Mouse (Mus musculus) thymus, postnatal 4 days (tissue): ENCODE measurements around the gene Htr5a.

Experiments used
- DNase-seq: peaks from one replicate; pipeline ENCODE4 v3.0.0; 2021

Htr5a gene

DNA sequence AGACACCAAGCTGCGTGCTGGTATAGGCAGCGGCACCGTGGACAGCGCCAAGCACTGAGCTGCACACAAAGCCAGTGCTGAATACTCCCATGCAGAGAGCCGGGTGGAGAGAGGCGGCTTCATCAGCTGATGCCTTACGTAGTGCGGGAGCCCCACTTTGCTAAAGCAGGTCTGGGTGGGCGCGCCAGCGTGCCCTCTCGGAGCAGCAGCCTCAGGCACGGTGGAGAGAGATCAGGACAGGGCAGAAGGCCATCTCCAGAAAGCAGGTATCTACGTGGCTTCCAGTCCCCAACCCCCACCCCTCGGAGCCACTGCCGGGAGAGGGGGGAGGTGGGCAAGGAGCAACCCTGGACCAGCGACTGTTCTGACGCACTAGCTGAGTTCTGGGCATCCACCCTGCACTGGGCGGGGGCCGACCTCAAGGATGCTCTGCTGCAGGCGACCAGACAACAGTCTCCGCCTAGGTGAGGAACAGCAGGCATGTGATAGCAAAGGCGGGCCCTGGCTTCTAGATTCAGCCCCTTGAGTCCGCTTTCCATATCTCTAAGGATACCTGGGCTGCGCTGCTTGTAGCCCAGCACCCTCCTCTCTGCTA is at the start of gene Htr5a:
TSS of gene Htr5a (plus strand) at position 449 of the 595 bp plus-strand sequence.
- DNase-seq: no peak

DNA sequence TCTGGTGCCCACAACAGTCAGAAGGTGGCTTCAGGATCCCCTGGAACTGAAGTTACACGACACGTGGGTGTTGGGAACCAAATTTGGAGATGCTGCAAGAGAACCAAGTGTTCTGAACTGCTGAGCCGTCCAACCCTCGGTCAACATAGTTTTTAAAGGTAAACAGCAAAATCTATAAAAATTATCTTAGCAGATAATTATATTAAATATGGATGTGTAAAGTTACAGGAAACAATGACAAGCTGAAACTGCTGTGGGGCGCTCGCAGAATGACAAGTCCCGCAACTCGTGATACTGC is 49.8 kb upstream of the Htr5a start:
- DNase-seq: no peak

DNA sequence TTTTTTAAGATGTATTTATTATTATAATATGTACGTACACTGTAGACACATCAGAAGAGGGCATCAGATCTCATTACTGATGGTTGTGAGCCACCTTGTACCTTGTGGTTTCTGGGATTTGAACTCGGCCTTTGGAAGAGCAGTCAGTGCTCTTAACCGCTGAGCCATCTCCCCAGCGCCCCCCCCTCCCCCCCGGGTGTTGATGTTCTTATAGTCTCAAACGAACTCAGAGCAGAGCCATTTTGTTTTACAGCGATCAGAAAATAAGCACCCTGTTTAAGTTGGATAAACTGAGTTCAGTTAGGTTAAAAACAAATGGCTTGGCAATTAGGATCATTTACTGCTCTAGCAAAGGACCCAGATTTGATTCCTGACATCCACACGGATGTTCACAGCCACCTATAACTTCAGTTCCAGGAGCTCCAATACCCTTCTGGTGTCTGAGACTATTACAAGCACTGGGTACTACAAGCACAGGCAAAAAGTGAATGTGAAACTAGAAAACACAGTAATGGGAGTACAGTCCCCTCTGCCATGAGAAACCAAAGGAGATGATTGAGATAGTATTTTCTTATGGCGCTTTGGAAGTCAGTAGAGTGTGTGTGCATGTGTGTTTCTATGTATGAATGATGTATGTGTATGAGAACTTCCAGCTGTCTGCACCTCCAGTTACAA is 49.3 kb upstream of the Htr5a start:
- no peak for DNase-seq

DNA sequence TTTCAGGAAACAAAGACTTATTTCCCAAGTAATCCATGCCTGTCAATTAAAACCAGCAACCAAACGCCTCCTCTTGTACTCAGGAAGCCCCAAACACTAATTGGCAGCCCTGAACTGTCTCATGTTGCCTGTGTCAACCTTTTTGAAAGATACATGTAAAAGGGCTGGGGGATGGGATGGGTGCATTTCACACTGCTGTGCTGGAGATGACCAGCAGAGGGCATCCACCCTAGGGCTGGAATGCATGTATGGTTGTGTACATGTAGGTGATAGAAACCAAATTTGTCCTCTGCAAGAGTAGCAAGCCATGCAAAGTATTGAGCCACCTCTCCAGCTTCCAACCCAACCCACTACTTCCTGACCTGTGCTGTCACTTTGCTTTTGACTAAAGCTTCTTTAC is 48.0 kb upstream of the Htr5a start:
- peak; percentile 89 for DNase-seq

DNA sequence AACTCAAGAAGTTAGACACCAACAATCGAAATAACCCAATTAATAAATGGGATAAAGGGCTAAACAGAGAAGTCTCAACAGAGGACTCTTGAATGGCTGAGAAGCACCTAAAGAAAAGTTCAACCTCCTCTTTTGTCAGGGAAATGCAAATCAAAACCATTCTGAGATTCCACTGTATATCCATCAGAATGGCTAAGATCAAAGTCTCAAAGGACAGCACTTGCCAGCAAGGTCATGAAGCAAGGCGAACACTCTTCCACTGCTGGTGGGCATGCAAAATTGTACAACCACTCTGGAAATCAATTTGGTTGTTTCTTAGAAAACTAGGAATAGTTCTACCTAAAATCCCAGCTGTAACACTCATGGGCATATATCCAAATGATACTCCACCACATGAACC is 27.7 kb upstream of the Htr5a start:
- DNase-seq: no peak

DNA sequence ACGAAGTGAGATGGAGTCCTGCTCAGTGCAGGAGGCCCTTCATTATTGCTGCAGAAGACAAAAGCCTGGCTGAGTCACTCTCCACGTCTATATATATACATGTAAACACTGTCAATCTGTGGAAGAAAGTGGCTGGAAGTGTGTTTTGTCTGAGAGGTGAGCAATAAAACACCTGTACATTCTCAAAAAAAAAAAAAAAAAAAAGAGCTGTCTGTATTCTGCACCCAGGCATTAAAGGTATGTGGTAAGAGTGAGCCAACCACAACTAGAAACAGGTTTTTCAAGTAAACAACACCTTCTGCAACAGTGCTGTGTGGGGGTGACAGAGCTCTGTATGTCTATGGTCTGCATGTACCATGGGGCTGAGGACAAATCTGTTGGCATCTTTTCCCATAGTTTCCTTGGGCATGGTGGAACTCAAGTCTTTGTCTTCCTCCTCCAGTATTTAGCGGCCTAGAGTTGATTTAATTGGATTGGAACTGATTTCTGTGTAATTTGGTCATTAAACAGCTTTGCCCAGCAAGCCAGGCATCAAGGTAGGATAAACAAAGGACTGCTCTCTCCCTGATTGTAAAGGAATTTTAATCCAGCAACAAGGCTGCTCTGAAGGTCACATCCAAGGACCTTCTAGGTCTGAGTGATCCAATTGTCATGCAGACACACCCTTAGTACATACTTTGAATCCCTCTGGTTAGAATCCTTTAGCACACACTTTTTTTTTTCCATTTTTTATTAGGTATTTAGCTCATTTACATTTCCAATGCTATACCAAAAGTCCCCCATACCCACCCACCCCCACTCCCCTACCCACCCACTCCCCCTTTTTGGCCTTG is 22.9 kb upstream of the Htr5a start:
- no peak for DNase-seq

DNA sequence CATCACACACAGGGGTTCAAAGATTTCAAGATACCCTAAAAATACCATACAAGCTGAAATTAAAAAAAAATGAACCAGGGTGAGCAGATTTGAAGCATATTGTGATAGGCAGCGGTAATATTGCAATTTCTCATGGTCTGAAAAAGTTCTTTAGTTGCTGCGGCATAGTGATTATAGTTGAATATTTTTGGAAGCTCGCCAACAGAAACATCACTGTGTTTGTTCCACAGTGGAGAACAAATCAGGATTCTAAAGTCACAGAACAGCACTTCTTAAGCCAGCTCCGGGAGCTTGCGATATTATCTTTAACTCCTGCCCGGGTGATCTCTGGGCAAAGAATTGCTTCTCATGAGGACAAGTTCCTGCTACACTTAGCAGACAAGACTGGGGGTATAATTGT is 20.8 kb upstream of the Htr5a start:
- DNase-seq: no peak

DNA sequence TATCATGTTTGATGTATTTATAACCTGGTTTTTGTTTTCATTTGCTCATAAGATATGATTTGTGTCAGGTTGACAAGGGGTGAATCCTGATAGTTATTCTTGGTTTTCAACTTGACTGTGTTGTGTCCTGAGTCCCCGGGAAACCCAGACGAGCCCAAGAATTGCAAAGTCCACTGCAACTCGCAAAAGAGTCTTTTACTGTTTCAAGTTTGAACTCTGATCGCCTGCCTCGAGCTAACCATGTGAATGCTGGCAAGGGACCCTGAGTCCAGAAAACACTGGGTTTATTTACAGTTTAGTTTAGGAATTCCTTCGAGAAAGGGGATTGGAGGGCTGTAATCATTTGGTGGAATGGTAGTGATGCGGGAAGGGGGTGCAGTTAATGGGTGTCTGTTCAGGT is 14.0 kb upstream of the Htr5a start:
- DNase-seq: no peak

DNA sequence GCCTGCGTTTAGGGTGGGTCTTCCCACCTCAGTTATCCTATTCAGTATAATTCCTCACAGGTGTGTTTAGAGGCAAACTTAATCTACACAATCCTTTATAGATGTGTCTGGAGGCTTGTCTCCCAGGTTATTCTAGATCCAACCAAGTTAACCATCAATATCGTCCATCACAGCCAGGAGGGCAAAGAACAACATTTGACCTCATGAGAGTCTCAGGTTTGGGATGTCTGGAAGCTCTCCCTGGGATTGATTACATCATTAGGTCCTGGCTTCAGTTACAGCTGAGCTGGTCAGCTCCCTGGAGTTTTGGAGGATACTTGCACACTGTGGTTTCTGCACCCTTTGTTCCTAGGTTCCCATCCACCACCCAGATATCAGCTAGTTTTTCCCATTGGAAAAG is 6.9 kb upstream of the Htr5a start:
- no peak for DNase-seq

DNA sequence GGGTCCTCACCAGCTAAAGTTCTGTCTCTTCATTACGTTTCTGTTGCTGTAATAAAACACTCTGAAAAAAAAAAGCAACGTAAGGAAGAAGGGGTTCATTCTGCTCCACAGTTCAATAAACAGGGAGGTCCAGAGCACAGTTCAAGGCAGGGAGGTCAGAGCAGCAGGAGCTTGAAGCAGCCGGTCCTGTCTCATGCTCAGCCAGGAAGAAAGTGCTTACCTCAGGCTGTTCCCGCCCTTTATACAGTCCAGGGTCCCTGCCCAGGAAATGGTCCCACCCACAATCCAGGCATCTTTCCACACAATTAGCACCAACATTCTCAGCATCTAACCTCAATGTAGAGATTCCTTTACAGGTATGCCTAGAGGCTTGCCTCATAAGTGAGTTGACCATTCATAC is 3.9 kb upstream of the Htr5a start:
- no peak for DNase-seq

DNA sequence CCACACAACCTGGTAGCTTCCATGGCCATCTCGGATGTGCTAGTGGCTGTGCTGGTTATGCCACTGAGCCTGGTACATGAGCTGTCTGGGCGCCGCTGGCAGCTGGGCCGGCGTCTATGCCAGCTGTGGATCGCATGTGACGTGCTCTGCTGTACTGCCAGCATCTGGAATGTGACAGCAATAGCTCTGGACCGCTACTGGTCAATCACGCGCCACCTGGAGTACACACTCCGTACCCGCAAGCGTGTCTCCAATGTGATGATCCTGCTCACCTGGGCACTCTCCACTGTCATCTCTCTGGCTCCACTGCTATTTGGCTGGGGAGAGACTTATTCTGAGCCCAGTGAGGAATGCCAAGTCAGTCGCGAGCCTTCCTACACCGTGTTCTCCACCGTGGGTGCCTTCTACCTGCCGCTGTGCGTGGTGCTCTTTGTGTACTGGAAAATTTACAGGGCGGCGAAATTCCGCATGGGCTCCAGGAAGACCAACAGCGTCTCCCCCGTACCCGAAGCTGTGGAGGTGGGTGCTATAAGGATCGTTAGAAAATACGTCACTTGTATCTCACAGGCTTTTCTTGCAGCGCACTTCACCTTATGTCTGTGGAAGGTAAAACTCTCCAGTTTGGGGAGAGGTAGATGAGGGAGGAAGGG is 847 bp downstream of the Htr5a start:
- DNase-seq: no peak

DNA sequence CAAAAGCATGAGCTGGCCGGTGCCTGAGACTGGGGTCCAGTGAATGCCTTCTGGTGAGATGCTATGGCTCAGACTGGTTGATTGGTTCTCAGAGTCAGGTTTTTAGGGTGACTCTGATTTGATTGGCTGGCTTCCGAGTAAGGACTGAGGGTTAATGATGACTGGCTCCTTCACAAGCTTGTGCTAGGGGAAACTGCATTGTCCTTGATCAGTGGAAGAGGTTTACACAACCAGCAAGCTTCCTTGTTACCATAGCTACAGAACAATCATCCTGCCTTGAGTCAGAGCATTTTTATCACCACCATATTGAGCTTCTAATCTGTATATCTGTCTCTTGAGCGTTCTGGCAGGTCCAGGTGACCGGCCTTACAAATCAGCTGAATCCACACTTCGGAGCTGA is 5.0 kb downstream of the Htr5a start:
- no peak for DNase-seq

DNA sequence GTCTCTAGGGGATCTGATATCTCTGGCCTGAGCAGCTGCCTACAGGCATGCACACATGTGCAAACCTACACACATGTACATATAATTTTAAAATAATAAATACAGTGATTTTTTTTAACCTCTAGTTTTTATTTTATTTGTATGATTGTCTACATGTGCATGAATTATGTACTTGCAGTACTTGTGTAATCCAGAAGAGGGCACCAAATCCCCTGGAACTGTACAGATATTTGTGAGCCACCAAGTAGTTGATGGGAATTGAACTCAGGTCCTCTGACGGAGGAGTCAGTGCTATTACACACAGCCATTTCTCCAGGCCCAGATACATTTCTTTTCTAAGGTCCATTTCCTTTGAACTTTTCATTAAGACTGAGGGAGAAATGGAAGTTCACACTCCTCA is 12.3 kb downstream of the Htr5a start:
- DNase-seq: no peak

DNA sequence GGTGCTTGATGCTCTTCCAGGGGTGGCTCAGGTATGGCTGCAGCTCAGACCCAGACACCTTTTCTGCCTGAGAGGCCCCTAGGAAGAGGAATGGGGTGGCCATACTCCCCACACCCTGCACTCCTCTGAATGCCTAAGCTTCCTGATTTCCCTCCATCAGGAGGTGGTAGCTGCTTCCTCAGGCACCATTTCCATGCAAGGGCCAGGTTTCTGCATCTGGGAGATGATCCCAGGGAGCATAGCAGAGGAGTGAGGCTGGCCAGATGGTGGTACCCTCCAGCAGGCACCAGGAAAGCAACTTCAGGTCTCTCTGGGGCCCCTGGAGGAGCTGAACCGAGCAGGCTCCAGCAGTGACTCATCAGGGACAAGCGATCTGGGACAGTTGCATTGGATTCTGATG is 13.8 kb downstream of the Htr5a start:
- no peak for DNase-seq

DNA sequence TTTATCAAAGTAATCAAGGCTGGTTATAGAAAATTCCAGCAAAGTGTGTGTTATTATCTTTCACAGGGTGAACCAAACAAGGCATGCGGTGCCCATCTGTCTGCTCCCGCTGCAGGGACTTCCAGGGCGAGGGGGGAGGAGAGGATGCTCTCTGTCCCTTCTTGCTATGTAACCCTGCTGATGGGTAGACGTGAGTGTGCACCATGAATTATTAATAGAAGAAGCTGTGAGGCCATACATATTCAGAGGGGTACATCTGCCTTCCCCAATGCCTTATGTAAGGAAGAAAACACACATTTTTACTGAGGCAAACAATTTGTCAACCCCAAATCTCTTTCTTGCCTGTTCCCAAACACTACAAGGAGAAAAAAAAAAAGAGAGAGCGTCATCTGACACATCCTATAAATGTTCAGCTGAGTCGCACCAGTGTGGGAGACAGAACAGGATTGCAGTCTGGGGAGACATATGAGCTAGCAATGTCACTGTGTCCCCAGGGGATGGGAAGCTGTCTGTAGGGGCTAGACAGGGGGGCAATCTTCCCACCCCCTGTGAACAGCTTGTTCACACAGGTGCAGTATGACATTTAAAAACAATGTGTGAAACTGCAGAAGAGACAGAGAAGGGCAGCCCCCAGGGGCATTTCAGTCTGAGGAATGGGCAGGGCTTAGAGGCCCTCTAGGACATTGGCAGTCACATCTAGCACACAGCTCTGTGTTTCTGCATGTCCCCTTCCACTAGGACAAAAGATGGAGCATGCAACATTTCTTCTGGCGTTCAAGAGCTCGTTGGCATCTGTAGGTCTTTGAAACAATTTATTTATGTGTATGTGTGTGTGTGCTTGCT is 31.5 kb downstream of the Htr5a start:
- no peak for DNase-seq

DNA sequence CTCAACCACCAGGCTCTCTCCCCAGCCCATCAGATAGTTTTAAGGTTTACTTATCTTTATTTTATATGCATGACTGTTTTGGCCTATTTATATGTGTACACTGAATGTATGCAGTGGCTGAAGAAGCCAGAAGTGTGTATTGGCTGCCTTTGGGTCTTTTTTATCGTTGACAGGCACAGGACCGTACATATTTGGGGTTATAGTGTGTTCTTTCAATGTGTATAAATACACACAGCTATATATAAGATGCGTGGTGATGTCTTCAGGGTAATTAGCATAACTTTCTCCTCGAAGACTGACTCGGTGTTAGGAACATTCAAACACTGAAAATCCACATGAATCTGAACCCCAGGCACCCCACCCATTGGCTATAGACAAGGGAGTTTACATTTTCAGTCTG is 32.3 kb downstream of the Htr5a start:
- DNase-seq: no peak

DNA sequence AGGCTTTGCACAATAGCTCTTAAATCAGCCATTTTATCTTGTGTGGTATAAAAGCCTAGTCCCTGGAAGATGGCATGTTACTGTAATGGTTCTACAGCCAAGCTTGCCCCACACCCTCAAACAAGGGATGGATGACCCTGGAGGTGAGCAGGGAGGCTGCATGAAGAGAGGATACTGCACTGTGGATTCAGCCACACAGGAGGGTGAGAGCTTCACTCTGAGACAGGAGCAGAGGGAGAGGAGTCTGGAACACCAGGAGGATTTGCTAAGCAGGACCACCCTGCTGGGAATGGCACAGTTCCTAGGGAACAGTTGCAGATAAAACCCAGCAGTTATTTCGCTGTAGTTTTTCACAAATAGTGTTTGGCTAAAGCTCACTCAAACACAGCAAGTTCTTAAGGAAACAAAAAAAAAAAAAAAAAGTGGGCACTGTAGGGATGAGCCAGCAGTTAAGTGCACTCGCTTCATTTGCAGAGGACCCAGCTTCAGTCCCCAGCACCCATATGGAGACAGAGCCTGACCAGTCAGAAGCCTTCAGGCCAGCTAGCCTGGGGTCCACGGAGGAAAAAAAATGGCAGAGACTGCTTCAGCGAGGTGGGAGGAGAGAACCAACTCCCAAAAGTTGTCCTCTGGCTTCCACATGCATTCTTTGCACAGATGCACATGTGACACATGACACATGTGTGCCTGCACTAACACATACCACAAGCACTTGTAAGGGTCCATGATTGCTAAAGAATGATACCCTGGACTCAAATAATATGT is 33.6 kb downstream of the Htr5a start:
- no peak for DNase-seq

DNA sequence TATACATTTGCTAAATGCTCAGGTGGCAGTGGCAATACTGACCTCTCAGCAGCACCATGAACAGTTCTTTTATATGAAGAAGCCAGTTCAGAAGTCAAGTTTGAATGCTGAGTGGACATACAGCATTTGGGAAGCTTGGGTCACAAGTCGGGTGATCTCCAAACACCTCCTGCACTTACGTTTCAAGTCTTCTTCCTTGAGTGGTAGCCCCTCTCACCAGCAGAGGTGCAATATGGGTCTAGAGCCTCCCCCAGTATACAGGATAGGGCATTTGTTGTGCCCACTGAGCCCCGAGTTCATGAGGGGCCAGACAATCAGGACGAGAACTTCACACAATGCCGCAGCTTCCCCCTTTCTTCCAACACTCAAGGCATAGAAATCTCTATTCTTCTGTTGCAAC is 36.4 kb downstream of the Htr5a start:
- DNase-seq: no peak

DNA sequence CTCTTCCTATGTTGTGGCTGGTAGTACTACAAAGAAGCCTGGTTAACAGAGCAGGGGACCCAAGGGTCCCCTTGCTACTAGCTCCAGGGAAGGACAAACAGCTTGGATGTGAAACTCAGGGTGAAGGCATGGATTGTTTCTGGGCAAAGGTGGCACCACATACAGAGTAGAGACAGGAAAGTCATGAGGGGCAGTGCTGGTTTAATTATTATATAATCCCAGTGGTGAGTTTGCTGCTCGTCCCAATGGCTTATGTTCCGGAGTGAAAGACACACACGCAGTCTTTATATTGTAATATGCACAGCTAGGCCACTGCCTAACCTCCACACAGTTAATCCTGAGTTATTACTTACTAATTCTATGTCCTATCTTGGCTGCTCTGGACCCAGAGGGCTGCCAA is 37.8 kb downstream of the Htr5a start:
- DNase-seq: no peak

DNA sequence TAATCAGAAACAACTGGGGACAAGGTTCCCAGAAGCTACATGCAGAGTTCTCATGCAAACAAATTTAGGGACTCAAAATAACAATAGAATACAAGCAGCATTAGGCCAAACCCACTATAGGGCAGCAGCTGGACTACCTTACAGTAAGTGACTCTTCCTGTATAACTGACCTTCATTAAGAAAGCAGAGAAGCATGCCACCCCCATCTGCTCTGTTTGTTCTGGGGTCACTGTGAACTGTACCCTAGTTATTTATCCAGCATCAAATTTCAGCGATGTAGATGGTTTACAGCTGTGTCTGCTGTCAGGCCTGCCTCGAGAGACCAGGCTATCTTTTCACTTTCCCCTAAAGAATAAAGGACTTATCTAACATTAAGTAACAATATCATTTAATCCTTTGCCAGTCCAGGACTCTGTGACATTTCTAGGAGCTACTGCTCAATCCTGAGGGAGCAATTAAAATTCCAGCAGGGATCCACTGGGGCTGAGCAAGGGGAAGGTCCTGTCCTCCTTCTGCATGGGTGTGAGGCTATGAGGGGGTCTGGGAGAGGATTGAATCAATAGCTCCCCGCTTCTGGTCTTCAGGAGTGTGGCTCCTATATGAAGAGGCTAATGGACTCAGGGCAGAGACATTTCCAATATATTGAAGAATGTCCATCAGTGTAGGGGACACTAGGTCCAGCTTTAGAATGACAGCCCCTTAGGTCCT is 38.5 kb downstream of the Htr5a start:
- no peak for DNase-seq

DNA sequence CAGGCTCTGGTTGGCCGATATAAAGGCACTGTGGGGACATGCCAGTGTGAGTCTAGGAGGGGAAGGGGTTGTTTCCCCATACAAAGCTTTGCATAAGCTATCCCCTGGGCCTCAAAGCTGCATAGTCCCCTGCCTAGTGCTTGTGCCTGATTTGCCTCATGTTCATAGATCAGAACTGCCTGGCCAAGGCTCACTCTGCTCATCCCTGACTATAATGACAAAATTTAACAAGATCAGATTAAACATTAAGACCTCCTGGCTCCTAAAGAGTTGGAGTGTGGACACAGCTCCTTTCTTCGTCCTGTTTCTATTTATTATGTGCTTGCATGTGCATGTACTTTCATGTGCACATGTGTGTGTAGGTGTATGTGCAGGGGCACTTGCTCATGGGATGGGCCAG is 39.3 kb downstream of the Htr5a start:
- DNase-seq: no peak

DNA sequence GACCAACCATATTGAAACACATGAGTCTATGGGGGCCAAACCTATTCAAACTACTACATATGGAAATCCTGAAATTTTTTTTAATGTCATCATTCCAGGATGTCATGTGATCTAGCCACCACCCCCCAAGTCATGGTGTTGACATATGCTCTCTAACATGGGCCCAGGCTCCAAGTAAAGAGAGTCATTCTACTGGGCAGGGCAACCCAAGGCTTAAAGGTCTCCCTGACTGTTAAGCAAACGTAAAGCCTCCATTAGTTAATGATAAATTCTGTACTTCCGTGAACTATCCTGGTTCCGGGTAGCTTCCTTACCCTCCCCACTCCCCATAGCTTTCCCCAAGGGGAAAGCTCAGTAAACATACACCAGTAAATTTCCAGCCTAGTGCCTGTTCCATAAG is 46.1 kb downstream of the Htr5a start:
- no peak for DNase-seq
